Mouse (Mus musculus) cerebellum, adult 2 months (tissue): ENCODE data around the gene Nop2. TPM values are rescaled to one million over a fixed set of nuclear protein-coding genes. Genes with fewer than 3 reads are reported as not detected.
A peak's percentile ranks its signal among the peaks of the same experiment; 100 is the strongest.

Experiments used
- DNase-seq, 2 experiments: peaks; one replicate each; pipeline ENCODE4 v3.0.0; 2021
- H3K27ac ChIP-seq: fragments of 200-500 bp; 2 replicates; pipeline ENCODE4 v1.5.1; 2012; ENCODE audit warnings: low read length, control low read depth, inconsistent platforms; ENCODE audit not compliant: insufficient read depth
- H3K27me3 ChIP-seq: fragments of 200-500 bp; 2 replicates; pipeline ENCODE4 v1.6.1; 2012; ENCODE audit warnings: inconsistent platforms, mild to moderate bottlenecking, low read length, moderate library complexity; ENCODE audit not compliant: control insufficient read depth, insufficient read depth
- H3K4me1 ChIP-seq: fragments of 200-500 bp; 2 replicates; pipeline ENCODE4 v1.6.1; 2011; ENCODE audit warnings: low read length; ENCODE audit not compliant: control insufficient read depth, insufficient read depth
- H3K4me3 ChIP-seq: fragments of 200-500 bp; replicated peaks from 2 replicates; pipeline ENCODE3; 2011; ENCODE audit warnings: mild to moderate bottlenecking, low read depth, low read length, control low read depth; ENCODE audit not compliant: insufficient read depth
- CTCF ChIP-seq: fragments of 200-500 bp; IDR thresholded peaks from 2 replicates; pipeline ENCODE4 v1.5.1; 2011; ENCODE audit warnings: low read depth, mild to moderate bottlenecking, control low read depth, low read length, moderate library complexity, borderline replicate concordance; ENCODE audit not compliant: insufficient read depth
- POLR2A ChIP-seq: fragments of 200-500 bp; IDR thresholded peaks from 2 replicates; pipeline ENCODE4 v1.6.1; 2011; ENCODE audit warnings: low read length, control low read depth, borderline replicate concordance; ENCODE audit not compliant: insufficient read depth
- WGBS: fragments of 180-500 bp; shearing (Covaris S2); methylation state at CpG from one replicate; pipeline ENCODE4 v1.1.7; 2018; 5-methylcytosine and 5-hydroxymethylcytosine counted together
- polyA plus RNA-seq: library from polyadenylated mRNA; depleted of rRNA; stranded (reverse); fragments of >200 nt; gene quantifications from 2 replicates; pipeline ENCODE4 v1.2.3, GENCODE M21; 2012

Nop2 gene
- polyA plus RNA-seq, 1 experiment, result 24.5 TPM

DNA sequence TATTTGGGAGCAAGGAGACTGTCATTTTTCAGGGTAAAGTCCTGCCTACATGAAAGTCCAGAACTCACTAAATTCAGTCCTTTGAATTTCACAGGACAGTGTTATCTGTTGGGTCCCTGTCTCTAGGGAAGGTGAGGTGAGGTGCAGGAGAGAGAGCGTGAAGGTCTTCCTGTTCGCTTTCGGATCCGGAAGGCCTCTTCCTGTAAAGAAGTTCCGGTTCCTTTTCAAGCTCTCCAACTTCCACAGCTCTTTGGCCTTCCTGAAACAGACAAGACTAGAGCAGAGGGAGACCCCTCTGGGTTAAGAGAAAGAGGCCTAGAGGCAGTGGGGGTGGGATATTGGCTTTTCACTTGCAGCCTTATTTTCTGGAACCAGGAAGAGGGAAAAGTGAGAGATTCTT lies 39.3 kb upstream of the Nop2 start:
- peaks cover 13% of the 10 kb centered on the region for H3K4me1 ChIP-seq
- DNase-seq, result no peak
- no peaks in the 10 kb centered on the region for H3K27me3 ChIP-seq
- H3K27ac ChIP-seq, result no peak overlapping the region
- TF ChIP-seq CTCF (no peak), POLR2A (no peak)
- WGBS, result 96% methylated on average over 5 of the region's 5 CpGs
- no peak overlapping the region for H3K4me3 ChIP-seq

DNA sequence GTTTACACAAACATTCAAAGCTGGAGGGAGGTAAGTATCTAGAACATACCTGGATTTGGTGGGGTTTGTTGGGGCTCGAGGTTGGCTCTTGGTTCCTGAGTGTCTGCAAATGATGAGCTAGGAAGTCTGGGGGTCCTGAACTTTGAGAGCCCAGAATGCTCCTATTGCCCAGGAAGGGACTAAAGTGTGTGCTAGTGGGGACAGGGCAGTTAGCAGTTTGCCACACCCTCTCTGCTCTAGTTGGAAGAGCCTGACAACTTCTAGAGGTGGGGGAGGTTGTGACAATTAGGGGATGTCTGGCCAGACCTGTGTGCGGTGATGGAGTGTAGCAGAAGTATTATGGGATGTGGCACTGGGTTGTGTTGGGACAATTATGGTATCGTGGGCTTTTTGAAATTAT lies 36.9 kb upstream of the Nop2 start:
- DNase-seq, result no peak
- WGBS, result 39% methylated on average over 3 of the region's 3 CpGs
- Histone ChIP-seq H3K4me1 (peaks cover 18% of the 10 kb centered on the region; the same call in 1 of the 2 replicates), H3K27ac (peak overlapping the region; percentile 60; the same call in 1 of the 2 replicates), H3K4me3 (no peak overlapping the region), H3K27me3 (no peaks in the 10 kb centered on the region)
- no peak for TF ChIP-seq POLR2A
- TF ChIP-seq CTCF, result no peak

DNA sequence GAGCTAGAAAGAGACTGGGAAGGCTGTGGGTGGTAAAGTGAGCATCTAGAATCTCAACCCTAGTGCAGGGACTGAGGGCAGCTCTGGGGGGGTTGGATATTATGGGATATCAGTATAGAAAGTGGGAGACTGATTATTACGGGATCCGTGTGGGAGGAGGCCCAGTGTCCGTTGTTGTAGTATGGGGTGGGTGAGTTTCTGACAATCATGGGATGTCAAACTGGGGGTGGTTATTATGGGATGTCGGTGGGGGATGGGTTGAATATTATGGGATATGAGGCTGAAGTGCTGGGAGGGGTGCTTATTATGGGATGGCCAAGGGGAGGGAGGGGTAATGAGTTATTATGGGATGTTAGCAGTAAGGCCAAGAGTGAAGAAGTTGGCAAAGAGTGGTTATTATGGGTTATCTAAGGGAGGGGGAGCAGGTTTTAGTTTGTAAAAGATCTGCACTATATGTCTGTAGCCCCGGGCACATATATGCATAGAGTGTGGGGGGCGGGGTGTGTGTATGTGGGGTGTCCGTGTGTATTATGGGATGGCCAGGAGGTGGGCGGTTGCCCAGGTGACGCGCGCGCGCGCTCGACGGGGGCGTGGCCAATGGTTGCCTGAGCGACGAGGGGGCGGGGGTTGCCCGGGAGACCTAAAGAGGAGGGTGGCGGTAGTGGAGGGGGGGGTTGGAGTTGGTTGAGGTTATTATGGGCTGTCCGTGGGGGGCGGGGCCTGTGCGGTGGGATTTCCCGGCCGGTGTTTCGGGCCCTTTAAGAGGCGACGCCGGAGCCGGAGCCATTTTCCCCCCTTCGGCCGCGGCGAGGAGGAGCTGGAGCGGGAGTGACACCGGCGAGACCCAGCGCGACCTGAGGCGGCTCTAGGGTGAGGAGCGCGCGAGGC lies 36.1 kb upstream of the Nop2 start, which contains the start of gene Chd4:
Chd4 (plus strand) TSS at position 591 of the 888 bp plus-strand sequence.
- H3K27ac ChIP-seq, result peak within 1 kb of the TSS; percentile 92
- peak within 1 kb of the TSS; percentile 77 for H3K4me3 ChIP-seq
- WGBS, result 1% methylated on average over 44 of the region's 45 CpGs
- peaks cover 15% of the 10 kb centered on the region for H3K4me1 ChIP-seq
- H3K27me3 ChIP-seq, result no peaks in the 10 kb centered on the region
- peak; percentile 93 to 96 for DNase-seq
- peak; percentile 82 for TF ChIP-seq POLR2A
- TF ChIP-seq CTCF, result no peak

DNA sequence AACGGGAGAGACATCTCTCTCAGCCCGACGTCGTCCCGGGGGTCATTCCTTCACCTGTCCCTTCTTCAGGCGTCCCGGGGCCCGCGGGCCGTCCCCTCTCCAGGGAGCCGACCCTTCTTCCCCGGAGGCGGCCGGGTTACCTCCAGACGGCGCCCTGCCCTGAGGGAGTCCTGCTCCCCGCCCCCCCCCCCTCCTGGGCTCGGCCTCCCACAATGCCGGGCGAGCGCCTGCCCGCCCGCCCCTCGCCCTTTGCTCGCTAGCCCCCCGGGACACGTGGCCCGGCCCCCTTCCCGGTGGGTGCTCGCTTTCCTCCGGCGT lies 35.5 kb upstream of the Nop2 start:
- DNase-seq, result no peak
- H3K27me3 ChIP-seq, result no peaks in the 10 kb centered on the region
- WGBS, result 0% methylated on average over 24 of the region's 32 CpGs
- peak overlapping the region; percentile 92 for H3K27ac ChIP-seq
- H3K4me1 ChIP-seq, result peaks cover 15% of the 10 kb centered on the region
- H3K4me3 ChIP-seq, result peak overlapping the region; percentile 77
- TF ChIP-seq CTCF, result no peak
- TF ChIP-seq POLR2A, result no peak

DNA sequence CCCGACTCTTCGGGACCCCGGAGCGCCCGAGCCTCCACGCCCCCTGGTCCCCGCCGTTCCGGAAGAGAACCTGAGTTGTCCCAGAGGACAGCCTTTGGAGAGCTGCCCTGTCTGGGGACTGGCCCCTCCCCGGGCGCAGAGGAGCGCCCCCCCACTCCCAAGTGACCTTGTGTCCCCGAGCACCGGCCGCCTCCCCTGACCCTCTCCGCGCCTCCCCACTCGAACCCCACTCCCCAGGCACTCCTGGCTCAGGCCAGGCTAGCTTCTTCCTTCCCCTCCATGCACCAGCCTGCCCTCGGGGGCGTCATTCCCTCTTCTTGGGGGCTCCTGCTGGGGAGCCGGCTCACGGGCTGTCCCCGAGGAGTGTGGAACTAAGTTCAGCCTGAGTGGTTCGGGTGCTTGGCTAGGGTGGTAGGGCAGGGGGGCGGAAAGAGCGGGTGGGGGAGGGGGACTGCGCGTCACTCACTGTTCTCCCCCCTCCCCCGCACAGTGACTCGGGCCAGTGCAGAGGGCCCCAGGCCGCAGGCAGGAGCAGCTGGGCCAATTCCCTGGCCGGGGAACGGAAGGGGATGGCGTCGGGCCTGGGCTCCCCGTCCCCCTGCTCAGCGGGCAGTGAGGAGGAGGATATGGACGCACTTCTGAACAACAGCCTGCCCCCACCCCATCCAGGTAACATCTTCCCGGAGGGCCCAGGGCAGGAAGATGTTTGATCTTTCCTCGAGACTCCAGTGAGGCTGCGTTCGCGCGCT lies 34.9 kb upstream of the Nop2 start:
- 2% methylated on average over 37 of the region's 44 CpGs for whole genome bisulfite sequencing
- H3K4me1 ChIP-seq, result peaks cover 15% of the 10 kb centered on the region
- no peak for TF ChIP-seq CTCF
- no peak for TF ChIP-seq POLR2A
- peak; percentile 67 to 70 for DNase-seq
- H3K27me3 ChIP-seq, result no peaks in the 10 kb centered on the region
- H3K4me3 ChIP-seq, result peak overlapping the region; percentile 77
- H3K27ac ChIP-seq, result peak overlapping the region; percentile 55

DNA sequence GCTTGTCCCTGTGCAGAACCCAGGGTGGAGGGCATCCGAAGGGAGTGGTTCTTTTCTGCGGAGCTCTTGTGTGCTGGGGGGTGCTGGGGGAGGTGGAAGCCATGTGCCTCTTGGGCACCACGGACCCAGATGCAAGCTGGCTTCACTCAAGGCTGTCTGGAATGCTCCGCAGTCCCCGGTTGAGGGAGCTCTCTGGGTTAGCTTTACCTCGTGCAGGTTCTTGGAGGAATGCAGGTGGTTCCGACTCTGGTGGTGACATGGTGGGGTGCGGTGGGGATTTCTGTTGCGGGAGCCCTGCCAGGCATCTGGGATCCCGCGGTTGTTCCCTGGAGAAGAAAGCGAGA lies 34.4 kb upstream of the Nop2 start:
- H3K27ac ChIP-seq, result peak overlapping the region; percentile 55
- peak in 1 of 2 experiments; percentile 56 for DNase-seq
- H3K27me3 ChIP-seq, result no peaks in the 10 kb centered on the region
- TF ChIP-seq CTCF, result no peak
- no peak for TF ChIP-seq POLR2A
- peak overlapping the region; percentile 77 for H3K4me3 ChIP-seq
- peaks cover 15% of the 10 kb centered on the region for H3K4me1 ChIP-seq
- 1% methylated on average over 12 of the region's 12 CpGs for WGBS

DNA sequence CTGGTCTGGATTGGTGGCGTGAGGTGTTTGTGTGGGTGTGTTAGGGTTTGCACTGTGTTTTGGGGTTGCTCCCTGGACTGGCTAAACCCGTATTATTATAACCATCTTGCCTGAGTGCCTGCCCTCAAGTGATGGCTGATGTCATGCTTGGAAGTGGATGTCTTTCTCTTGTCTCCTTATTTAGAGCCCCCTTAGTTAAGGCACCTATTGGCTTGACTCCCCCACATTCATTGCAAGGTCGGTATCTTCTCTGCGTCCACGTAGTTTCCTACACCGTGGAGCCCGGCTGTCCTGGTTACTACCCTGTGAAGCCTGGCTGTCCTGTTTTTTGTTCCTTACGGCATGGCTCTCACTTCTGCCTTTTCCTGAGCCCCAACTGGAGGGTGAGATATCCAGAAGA lies 33.8 kb upstream of the Nop2 start:
- WGBS, result under 1% methylated on average over 8 of the region's 8 CpGs
- Histone ChIP-seq H3K27ac (peak overlapping the region; percentile 55; the same call in 1 of the 2 replicates), H3K4me3 (peak overlapping the region; percentile 77), H3K4me1 (peaks cover 15% of the 10 kb centered on the region), H3K27me3 (no peaks in the 10 kb centered on the region)
- no peak for DNase-seq
- no peak for TF ChIP-seq POLR2A
- no peak for TF ChIP-seq CTCF
